Mouse (Mus musculus): Measurements from ENCODE around the gene Rufy1.

The Rufy1 gene

GRCm38 (mm10) chr11:50352177-50352576 lies 78.7 kb downstream of the Rufy1 start:
- no peak for DNase-seq (ENCODE audit: low spot score)

GRCm38 (mm10) chr11:50346256-50347032 lies 84.5 kb downstream of the Rufy1 start:
- no peak for DNase-seq (ENCODE audit: low spot score)

- no peak for DNase-seq (ENCODE audit: low spot score)
These were observed 85.4 kb downstream of the Rufy1 start for GRCm38 (mm10) chr11:50345486-50345885.
